Mouse (Mus musculus) G1E (cell line): ENCODE measurements around the gene Gm49333. TPM values are rescaled to one million over a fixed set of nuclear protein-coding genes. Genes with fewer than 3 reads are reported as not detected.
A peak's percentile ranks its signal among the peaks of the same experiment; 100 is the strongest.

Experiments used
- ATAC-seq: 2 replicates; pipeline ENCODE4 v1.8.0; 2016; ENCODE audit warnings: mild to moderate bottlenecking; ENCODE audit not compliant: insufficient number of reproducible peaks, poor library complexity, low FRiP score, severe bottlenecking; ENCODE audit errors: extremely low read depth
- DNase-seq: peaks from one replicate; pipeline ENCODE4 v3.0.0; 2012; ENCODE audit warnings: low spot score
- H3K27me3 ChIP-seq: 2 replicates; pipeline ENCODE4 v1.6.1; 2012; ENCODE audit warnings: mild to moderate bottlenecking, low read length, inconsistent platforms; ENCODE audit not compliant: insufficient read depth
- H3K36me3 ChIP-seq: replicated peaks from 2 replicates; pipeline ENCODE3; 2012; ENCODE audit warnings: mild to moderate bottlenecking, inconsistent platforms
- H3K4me1 ChIP-seq: 2 replicates; pipeline ENCODE4 v1.6.1; 2012; ENCODE audit warnings: low read depth, low read length, inconsistent platforms, mixed read lengths; ENCODE audit not compliant: insufficient read depth
- H3K4me3 ChIP-seq: 2 replicates; pipeline ENCODE4 v1.5.1; 2012; ENCODE audit warnings: low read depth, mild to moderate bottlenecking, inconsistent platforms, low read length, moderate library complexity, mixed read lengths
- H3K9me3 ChIP-seq: replicated peaks from 2 replicates; pipeline ENCODE4 v1.6.1; 2012; ENCODE audit warnings: inconsistent platforms
- CTCF ChIP-seq: IDR thresholded peaks from 2 replicates; pipeline ENCODE4 v1.5.1; 2012; ENCODE audit warnings: low read depth, low read length, inconsistent platforms, mixed read lengths
- GATA1 ChIP-seq: IDR thresholded peaks from 2 replicates; pipeline ENCODE4 v1.6.1; 2012; ENCODE audit warnings: borderline replicate concordance, low read length, inconsistent platforms, mixed read lengths
- GATA2 ChIP-seq: IDR thresholded peaks from 2 replicates; pipeline ENCODE4 v1.6.1; 2012; ENCODE audit warnings: low read depth, low read length, inconsistent platforms, borderline replicate concordance
- POLR2AphosphoS5 ChIP-seq: IDR thresholded peaks from 2 replicates; pipeline ENCODE4 v1.6.1; 2012; ENCODE audit warnings: low read depth, low read length, inconsistent platforms; ENCODE audit not compliant: insufficient replicate concordance
- TAL1 ChIP-seq: conservative IDR thresholded peaks from 2 replicates; pipeline ENCODE4 v1.6.1; 2012; ENCODE audit warnings: low read depth, low read length, inconsistent platforms, mixed read lengths
- polyA plus RNA-seq: library from polyadenylated mRNA; stranded (reverse); fragments of >175 nt; gene quantifications from 2 replicates; pipeline ENCODE4 v1.2.3, GENCODE M21; 2012
- total RNA-seq, 2 experiments: library from RNA; stranded (forward) in 1 of 2; stranded (reverse) in 1 of 2; fragments of 200-1000 nt in 1 of 2; fragments of >200 nt in 1 of 2; fragmentation: Nextera tagmentation in 1 of 2; gene quantifications; 2 replicates each; pipeline ENCODE4 v1.2.3; 2014 to 2017

Gene Gm49333
- total and polyA plus RNA-seq, 3 experiments = not detected

DNA sequence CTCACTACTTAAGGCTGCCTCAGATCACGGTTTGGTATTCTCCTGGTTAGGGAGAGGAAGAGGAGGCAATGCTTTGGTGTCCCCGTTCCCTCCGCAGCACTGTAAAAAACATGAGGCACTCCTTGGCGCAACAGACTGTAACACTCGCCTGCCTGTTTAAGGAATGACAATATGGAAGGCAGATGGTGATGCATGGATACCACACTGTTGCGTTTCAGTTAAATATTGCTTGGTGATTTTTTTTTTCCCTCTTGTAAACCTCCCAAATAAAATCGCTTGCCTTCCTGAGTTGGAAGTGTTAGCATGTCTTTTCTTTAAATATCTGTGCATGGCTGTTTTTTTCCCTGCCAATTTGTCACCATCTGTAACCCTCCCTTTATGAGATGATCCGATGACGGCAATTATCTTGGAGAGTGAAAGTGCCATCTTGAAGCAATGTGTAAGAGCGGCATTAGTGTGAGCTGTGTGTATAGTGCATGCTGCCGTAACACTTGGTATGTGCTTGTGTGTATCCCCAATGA, 17.5 kb downstream of the Gm49333 start:
- H3K27me3 ChIP-seq = peaks cover 57% of the 10 kb centered on the region

DNA sequence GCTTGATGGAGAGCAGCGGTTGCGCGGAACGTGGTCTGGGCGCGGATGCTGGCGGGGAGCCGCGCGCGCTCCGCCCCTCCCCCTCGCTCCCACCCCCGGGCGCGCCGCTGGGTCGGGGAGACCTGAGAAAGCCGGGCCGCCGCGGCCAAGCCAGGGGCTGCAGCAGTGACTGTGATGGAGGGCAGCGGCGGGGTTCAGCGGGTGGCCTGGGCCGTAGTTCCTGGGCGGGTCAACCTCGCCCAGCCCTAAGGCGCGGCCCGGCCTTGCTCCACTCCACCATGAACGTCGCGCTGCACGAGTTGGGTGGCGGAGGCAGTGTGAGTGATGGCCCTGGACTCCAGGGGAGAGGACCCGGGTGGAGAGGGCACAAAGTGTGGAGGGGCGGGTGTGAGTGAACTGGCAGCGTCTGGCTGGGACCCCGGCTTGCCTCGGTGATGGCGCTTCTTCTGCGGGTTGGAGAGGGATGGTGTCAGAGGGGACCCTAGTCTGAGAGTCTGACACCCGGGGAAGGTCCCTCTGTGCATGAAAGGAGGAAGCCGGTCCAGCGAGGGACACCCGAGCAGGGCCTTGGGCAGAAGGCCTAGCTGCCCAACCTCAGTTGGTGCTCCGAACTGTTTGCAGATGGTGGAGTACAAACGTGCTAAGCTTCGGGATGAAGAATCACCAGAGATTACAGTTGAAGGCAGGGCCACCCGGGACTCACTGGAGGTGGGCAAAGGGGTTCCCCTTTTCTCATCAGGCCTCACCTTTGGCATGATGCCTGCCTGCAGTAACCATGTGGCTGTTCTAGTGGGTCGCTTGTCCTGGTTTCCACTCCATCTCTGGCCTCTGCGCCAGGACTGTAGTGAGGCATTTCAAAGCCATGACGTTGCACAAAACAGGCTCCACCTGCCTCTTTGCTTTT, 18.6 kb downstream of the Gm49333 start, which contains the start of gene Ece2:
TSS of gene Ece2 (plus strand) at position 98 of the 904 bp plus-strand sequence.
- Histone ChIP-seq H3K4me3 (no peak within 1 kb of the TSS; the same call in 1 of the 2 replicates), H3K27me3 (peaks cover 60% of the 10 kb centered on the region), H3K36me3 (no peaks in the 10 kb centered on the region), H3K9me3 (peaks cover 4% of the 10 kb centered on the region; the same call in 1 of the 2 replicates), H3K4me1 (peaks cover 3% of the 10 kb centered on the region)
- no peak for TF ChIP-seq GATA1
- ATAC-seq (no peak), DNase-seq (no peak)

More for the DNA sequence above, 17.5 kb downstream of the Gm49333 start:
- Histone ChIP-seq H3K36me3 (no peaks in the 10 kb centered on the region), H3K4me3 (no peak overlapping the region), H3K9me3 (peaks cover 4% of the 10 kb centered on the region; the same call in 1 of the 2 replicates), H3K4me1 (peaks cover 3% of the 10 kb centered on the region; the same call in 1 of the 2 replicates)
- TF ChIP-seq CTCF (no peak), TAL1 (no peak), POLR2AphosphoS5 (no peak), GATA1 (no peak), GATA2 (no peak)
- DNase-seq (no peak), ATAC-seq (no peak)

DNA sequence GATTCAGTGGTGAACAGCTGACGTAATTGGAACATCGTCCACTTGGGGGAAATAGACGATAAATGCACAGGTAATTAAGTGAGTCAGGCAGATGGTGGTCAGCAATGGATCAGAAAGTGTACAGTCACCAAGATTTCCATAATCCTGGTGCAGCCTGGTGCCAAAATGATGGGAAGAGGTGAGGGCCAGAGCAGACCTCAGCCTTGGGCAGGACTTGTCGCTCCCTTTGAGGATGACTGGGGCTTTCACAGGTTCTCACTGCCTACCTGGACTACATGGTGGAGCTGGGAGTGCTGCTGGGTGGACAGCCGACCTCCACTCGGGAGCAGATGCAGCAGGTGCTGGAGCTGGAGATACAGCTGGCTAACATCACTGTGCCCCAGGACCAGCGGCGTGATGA, 26.0 kb downstream of the Gm49333 start:
- H3K4me3 ChIP-seq = no peak overlapping the region
- ATAC-seq = no peak
- H3K27me3 ChIP-seq = peaks cover 53% of the 10 kb centered on the region

DNA sequence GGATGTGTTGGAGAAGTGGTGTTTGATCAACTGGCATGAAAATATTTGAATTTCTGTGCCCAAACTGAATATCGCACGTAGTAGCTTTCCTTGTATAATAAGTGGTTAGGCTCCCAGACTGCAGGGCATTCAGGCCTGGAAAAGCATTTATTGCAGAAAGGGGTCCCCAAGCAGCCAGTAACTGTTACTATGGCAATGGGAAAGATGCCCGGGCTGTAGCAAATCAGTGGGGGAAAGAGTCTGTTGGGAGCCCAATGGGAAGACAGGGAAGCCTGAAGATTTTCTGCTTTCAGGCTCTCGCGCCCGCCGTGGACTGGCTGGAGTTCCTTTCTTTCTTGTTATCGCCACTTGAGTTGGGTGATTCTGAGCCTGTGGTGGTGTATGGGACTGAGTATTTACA, 27.0 kb downstream of the Gm49333 start:
- H3K9me3 ChIP-seq = no peaks in the 10 kb centered on the region
- no peaks in the 10 kb centered on the region for H3K36me3 ChIP-seq
- TF ChIP-seq GATA2 = no peak
- TF ChIP-seq POLR2AphosphoS5 = no peak
- no peak for TF ChIP-seq TAL1
- TF ChIP-seq GATA1 = no peak
- no peak for TF ChIP-seq CTCF
- H3K27me3 ChIP-seq = peaks cover 50% of the 10 kb centered on the region
- H3K4me3 ChIP-seq = no peak overlapping the region
- peaks cover 7% of the 10 kb centered on the region for H3K4me1 ChIP-seq
- DNase-seq (no peak), ATAC-seq (no peak)

More for the DNA sequence above, 26.0 kb downstream of the Gm49333 start:
- Histone ChIP-seq H3K9me3 (no peaks in the 10 kb centered on the region), H3K36me3 (no peaks in the 10 kb centered on the region), H3K4me1 (peaks cover 5% of the 10 kb centered on the region)
- no peak for TF ChIP-seq GATA2
- TF ChIP-seq CTCF = no peak
- TF ChIP-seq GATA1 = no peak
- no peak for TF ChIP-seq POLR2AphosphoS5
- TF ChIP-seq TAL1 = no peak
- DNase-seq = no peak

DNA sequence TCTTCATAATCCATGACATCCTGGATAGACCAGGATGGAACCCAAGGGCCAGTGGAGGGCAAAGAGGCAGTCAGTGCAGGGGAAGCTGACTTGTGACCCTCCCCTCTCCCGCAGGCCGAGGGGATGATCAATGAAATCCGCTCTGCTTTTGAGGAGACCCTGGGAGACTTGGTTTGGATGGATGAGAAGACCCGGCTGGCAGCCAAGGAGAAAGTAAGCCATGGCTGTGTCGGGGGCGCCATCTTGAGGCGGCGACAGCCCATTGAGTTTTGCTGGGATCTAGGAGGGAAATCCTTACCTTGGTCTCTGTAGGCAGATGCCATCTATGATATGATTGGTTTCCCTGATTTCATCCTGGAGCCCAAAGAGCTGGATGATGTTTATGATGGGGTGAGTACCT, 30.8 kb downstream of the Gm49333 start:
- DNase-seq (peak; percentile 51), ATAC-seq (no peak; the same call in 1 of the 2 replicates)
- no peaks in the 10 kb centered on the region for H3K9me3 ChIP-seq
- no peak overlapping the region for H3K4me3 ChIP-seq
- peaks cover 35% of the 10 kb centered on the region for H3K4me1 ChIP-seq
- no peak for TF ChIP-seq GATA2
- no peak for TF ChIP-seq GATA1
- TF ChIP-seq TAL1 = no peak
- no peak for TF ChIP-seq CTCF
- TF ChIP-seq POLR2AphosphoS5 = no peak
- H3K36me3 ChIP-seq = no peaks in the 10 kb centered on the region
- peaks cover 32% of the 10 kb centered on the region for H3K27me3 ChIP-seq

DNA sequence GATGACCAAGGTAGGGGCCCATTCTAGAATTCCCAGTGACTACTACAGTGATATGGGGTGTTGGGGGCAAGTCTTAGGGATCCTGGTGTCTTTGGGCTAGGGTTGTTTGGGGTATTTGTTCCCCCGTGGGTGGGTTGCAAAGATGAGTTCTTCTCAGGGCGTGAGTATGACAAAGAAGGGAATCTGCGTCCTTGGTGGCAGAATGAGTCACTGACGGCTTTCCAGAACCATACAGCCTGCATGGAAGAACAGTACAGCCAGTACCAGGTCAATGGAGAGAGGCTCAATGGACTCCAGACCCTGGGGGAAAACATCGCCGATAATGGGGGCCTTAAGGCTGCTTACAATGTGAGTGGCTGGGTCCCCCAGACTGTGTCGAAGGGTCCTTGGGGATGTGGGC, 32.5 kb downstream of the Gm49333 start:
- peaks cover 17% of the 10 kb centered on the region for H3K27me3 ChIP-seq
- no peaks in the 10 kb centered on the region for H3K36me3 ChIP-seq
- TF ChIP-seq TAL1 (no peak), GATA2 (no peak), CTCF (no peak), POLR2AphosphoS5 (no peak), GATA1 (no peak)
- no peak overlapping the region for H3K4me3 ChIP-seq
- ATAC-seq = no peak
- H3K9me3 ChIP-seq = no peaks in the 10 kb centered on the region
- no peak for DNase-seq
- H3K4me1 ChIP-seq = peaks cover 35% of the 10 kb centered on the region
